Mouse (Mus musculus): ENCODE results near the gene Dhrs13. TPM values are rescaled to one million over a fixed set of nuclear protein-coding genes. Genes with fewer than 3 reads are reported as not detected.
"Not testable (repeated sequence)": the region's sequence is repeated elsewhere in the genome, so short reads cannot be mapped to it uniquely, and the experiment has no call there.

Dhrs13 gene
- polyA plus RNA-seq, 1 experiment, result 7.1 TPM

DNA sequence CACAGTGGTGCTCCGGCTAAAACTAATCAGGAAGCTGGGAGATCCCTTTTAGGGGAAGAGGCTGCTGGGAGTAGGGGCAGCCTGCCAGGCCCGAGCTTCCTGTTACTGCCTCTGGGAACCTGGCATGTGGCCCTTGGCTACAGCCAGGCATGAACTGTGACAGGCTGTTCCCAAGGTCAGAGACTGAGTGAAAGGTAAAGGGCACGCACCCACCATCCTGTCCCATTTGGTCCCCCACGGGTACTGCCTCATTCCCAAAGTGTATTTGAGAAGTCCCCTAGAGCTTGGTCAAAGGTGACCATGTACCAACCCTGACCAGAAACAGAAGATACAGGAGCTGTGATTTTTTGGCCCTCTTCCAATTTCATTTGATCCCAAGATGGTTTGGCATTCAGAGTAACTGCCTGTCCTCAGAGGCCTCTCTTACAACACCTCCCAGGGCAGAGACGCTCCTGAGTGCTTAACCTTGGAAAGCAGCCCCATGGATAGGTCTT, 12.7 kb downstream of the Dhrs13 start:
- WGBS, result 6% methylated on average over 5 of the region's 5 CpGs
- no peaks in the 10 kb centered on the region for H3K36me3 ChIP-seq (ENCODE audit: control insufficient read depth, insufficient read depth, low read length)
- H3K4me3 ChIP-seq (ENCODE audit: insufficient read depth, low read depth, low read length), result no peak overlapping the region
- peak; percentile 96 for DNase-seq
- no peaks in the 10 kb centered on the region for H3K27me3 ChIP-seq (replicated peaks; ENCODE audit: control insufficient read depth, insufficient read depth, low read length)
- TF ChIP-seq CTCF (conservative IDR thresholded peaks at IDR 0.05; ENCODE audit: insufficient read depth, insufficient read length, low read depth, low read length), result 0 out of 2 replicates have a peak, but pooled peaks have one; percentile 1
- no peak for TF ChIP-seq POLR2A (IDR thresholded peaks at IDR 0.05; ENCODE audit: low read depth, low read length)
- peaks cover 14% of the 10 kb centered on the region; the same call in 1 of the 2 replicates for H3K4me1 ChIP-seq (ENCODE audit: control insufficient read depth, insufficient read depth, low read length)
- peak overlapping the region; percentile 83 for H3K27ac ChIP-seq (ENCODE audit: insufficient read depth, low read depth, low read length)

DNA sequence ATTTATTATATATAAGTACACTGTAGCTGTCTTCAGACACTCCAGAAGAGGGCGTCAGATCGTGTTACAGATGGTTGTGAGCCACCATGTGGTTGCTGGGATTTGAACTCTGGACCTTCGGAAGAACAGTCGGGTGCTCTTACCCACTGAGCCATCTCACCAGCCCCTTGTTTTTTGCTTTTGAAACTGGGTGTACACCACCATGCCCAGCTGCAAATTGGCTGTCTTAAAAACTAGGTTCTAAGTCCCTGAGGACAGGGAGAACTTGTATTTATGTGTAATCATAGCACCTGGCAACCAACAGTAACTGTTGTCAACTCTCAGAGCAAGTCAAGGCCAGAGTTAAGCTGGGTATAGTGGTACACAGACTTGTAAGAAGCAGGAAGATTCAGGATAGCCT, 16.6 kb downstream of the Dhrs13 start:
- not testable (repeated sequence) for H3K27me3 ChIP-seq (replicated peaks; ENCODE audit: control insufficient read depth, insufficient read depth, low read length); H3K27ac ChIP-seq (ENCODE audit: insufficient read depth, low read depth, low read length); DNase-seq; H3K4me3 ChIP-seq (ENCODE audit: insufficient read depth, low read depth, low read length); H3K36me3 ChIP-seq (ENCODE audit: control insufficient read depth, insufficient read depth, low read length)
- H3K4me1 ChIP-seq (ENCODE audit: control insufficient read depth, insufficient read depth, low read length), result peaks cover 14% of the 10 kb centered on the region; the same call in 1 of the 2 replicates
- WGBS, result 78% methylated on average over 4 of the region's 4 CpGs

DNA sequence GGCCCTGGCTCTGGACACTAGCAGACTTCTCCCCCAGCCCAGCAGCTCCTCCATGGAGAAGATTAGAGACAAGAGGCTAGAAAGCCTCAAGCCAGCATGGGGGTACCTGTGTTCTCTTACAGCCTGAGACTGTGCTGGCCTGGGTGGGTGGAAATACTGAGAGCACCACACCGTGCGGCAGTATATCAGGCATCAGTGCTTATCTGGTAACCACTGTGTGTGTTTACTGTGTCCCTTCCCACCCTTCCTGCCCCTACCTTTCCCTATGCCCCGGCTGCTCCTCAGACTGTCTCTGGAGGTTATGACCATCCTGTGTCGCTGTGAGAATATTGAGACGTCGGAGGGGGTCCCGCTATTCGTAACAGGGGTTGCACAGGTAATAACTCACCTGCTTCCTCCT, 21.0 kb downstream of the Dhrs13 start:
- H3K36me3 ChIP-seq (ENCODE audit: control insufficient read depth, insufficient read depth, low read length), result no peaks in the 10 kb centered on the region

DNA sequence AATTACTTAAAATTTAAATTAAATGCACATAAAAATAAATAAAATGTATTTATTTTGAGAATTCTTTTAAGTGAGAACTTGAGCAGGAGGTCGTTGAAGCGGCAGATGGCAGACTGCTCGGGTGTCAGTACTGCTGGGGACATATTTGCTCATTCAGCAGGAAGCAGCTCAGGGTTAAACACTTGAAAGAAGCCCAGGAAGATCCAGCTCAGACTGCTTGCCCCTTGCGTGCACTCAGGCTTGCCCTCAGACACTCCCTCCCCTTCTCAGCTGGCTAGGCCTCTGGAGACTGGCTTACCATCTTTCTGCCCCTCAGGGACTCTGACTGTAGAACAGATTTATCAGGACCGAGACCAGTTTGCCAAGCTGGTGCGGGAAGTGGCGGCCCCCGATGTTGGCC, 24.9 kb downstream of the Dhrs13 start:
- no peaks in the 10 kb centered on the region for H3K36me3 ChIP-seq (ENCODE audit: control insufficient read depth, insufficient read depth, low read length)
- 62% methylated on average over 8 of the region's 8 CpGs for WGBS
- H3K27me3 ChIP-seq (replicated peaks; ENCODE audit: control insufficient read depth, insufficient read depth, low read length), result no peaks in the 10 kb centered on the region
- no peaks in the 10 kb centered on the region for H3K4me1 ChIP-seq (ENCODE audit: control insufficient read depth, insufficient read depth, low read length)
- DNase-seq, result no peak
- H3K4me3 ChIP-seq (ENCODE audit: insufficient read depth, low read depth, low read length), result no peak overlapping the region
- no peak for TF ChIP-seq CTCF (conservative IDR thresholded peaks at IDR 0.05; ENCODE audit: insufficient read depth, insufficient read length, low read depth, low read length)
- H3K27ac ChIP-seq (ENCODE audit: insufficient read depth, low read depth, low read length), result no peak overlapping the region

More for the DNA sequence above, 21.0 kb downstream of the Dhrs13 start:
- 86% methylated on average over 8 of the region's 8 CpGs for WGBS
- Histone ChIP-seq H3K4me1 (ENCODE audit: control insufficient read depth, insufficient read depth, low read length) (no peaks in the 10 kb centered on the region), H3K27me3 (replicated peaks; ENCODE audit: control insufficient read depth, insufficient read depth, low read length) (no peaks in the 10 kb centered on the region), H3K4me3 (ENCODE audit: insufficient read depth, low read depth, low read length) (no peak overlapping the region), H3K27ac (ENCODE audit: insufficient read depth, low read depth, low read length) (no peak overlapping the region)
- DNase-seq, result no peak
- no peak for TF ChIP-seq POLR2A (IDR thresholded peaks at IDR 0.05; ENCODE audit: low read depth, low read length)
- TF ChIP-seq CTCF (conservative IDR thresholded peaks at IDR 0.05; ENCODE audit: insufficient read depth, insufficient read length, low read depth, low read length), result no peak

DNA sequence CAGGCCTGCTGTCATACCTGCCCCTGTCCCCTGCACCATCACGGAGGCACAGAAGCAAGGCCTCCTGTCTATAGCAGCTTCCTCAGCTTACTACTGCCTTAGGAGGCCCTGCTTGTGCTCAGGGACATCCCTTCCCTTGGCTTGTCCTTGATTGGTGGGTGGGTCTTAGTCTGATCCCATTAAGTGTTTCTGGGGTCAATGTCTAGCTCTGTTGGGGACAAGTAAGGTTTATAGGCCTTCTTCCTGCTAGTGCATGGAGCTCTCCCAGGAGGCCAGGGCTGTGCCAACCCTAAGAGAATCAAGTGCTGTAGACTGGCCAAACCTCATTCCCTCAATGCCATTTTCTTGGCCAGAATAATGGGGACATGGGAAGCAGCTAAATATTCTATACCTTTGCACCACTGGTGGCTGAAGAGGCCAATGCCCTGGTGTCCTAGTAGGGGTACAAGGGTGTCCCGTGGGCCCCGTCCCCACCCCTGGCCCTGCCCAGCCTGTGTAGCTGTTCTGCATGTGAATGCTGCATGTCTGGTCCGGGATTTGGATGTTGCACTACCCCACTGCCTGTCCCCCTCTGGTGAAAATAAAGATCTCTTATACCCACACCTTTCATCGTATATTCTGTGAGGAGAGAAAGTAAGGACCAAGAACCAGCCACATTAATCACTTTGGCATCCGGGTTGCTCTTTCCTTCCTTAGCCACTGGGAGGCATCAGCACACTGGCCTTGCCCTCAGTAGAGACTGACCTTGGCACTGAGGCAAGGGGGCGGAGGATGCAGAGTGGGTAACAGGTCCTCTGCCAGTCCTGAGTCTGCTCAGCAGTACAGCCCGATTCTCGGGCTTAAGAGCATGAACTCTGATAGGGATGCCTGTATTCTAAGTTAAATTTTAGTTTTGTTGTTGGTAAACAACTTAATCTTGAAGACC, 28.0 kb downstream of the Dhrs13 start:
- peak; percentile 88 for DNase-seq
- no peaks in the 10 kb centered on the region for H3K4me1 ChIP-seq (ENCODE audit: control insufficient read depth, insufficient read depth, low read length)
- no peaks in the 10 kb centered on the region for H3K27me3 ChIP-seq (replicated peaks; ENCODE audit: control insufficient read depth, insufficient read depth, low read length)
- no peak overlapping the region for H3K27ac ChIP-seq (ENCODE audit: insufficient read depth, low read depth, low read length)
- TF ChIP-seq POLR2A (IDR thresholded peaks at IDR 0.05; ENCODE audit: low read depth, low read length) (no peak), CTCF (conservative IDR thresholded peaks at IDR 0.05; ENCODE audit: insufficient read depth, insufficient read length, low read depth, low read length) (peak; percentile 99)
- no peak overlapping the region for H3K4me3 ChIP-seq (ENCODE audit: insufficient read depth, low read depth, low read length)
- WGBS, result 38% methylated on average over 9 of the region's 9 CpGs
- H3K36me3 ChIP-seq (ENCODE audit: control insufficient read depth, insufficient read depth, low read length), result no peaks in the 10 kb centered on the region

DNA sequence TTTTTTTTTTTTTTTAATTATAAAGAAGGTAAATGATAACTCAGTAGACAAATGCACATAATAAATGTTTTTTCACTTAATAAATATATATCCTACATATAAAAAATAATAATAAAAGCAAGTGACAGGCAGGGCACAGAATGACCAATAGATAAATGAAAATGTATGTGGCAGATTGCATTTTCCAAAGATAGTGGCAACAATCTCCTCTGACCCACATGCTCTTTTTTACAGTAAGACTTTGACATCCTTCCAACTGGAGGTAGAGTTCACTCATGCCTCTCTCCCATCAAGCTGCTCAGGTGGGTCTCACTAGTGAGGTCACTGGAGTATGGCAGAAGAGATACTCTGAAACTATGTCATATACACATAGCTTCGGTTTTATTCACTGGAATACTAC, 30.5 kb downstream of the Dhrs13 start:
- 74% methylated on average over 1 of the region's 1 CpGs for WGBS
- no peaks in the 10 kb centered on the region for H3K4me1 ChIP-seq (ENCODE audit: control insufficient read depth, insufficient read depth, low read length)
- no peaks in the 10 kb centered on the region for H3K36me3 ChIP-seq (ENCODE audit: control insufficient read depth, insufficient read depth, low read length)
- no peak overlapping the region for H3K27ac ChIP-seq (ENCODE audit: insufficient read depth, low read depth, low read length)
- H3K4me3 ChIP-seq (ENCODE audit: insufficient read depth, low read depth, low read length), result no peak overlapping the region
- no peaks in the 10 kb centered on the region for H3K27me3 ChIP-seq (replicated peaks; ENCODE audit: control insufficient read depth, insufficient read depth, low read length)
- DNase-seq, result no peak
- TF ChIP-seq CTCF (conservative IDR thresholded peaks at IDR 0.05; ENCODE audit: insufficient read depth, insufficient read length, low read depth, low read length), result no peak
- no peak for TF ChIP-seq POLR2A (IDR thresholded peaks at IDR 0.05; ENCODE audit: low read depth, low read length)

DNA sequence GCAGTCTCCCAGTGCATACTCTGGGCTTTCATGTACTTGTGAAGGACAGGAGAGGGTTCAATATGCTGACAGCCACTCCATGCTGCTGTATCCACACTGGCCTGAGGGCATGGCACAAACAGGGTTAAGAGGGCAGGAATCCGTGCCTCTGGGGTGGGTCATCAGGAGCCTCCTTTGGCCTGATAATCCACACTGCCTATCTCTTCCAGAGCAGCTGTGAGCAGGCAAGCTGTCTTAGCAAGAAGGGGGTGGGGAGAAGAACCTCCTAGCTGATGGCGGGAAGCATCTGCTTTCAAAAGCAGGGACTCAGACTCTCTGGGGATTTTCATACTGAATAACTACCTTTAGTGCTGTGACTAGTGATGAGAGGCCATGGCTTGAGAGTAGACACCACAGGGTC, 33.8 kb downstream of the Dhrs13 start:
- Histone ChIP-seq H3K27ac (ENCODE audit: insufficient read depth, low read depth, low read length) (no peak overlapping the region), H3K4me1 (ENCODE audit: control insufficient read depth, insufficient read depth, low read length) (no peaks in the 10 kb centered on the region), H3K27me3 (replicated peaks; ENCODE audit: control insufficient read depth, insufficient read depth, low read length) (no peaks in the 10 kb centered on the region), H3K4me3 (ENCODE audit: insufficient read depth, low read depth, low read length) (no peak overlapping the region), H3K36me3 (ENCODE audit: control insufficient read depth, insufficient read depth, low read length) (no peaks in the 10 kb centered on the region)
- TF ChIP-seq CTCF (conservative IDR thresholded peaks at IDR 0.05; ENCODE audit: insufficient read depth, insufficient read length, low read depth, low read length) (no peak), POLR2A (IDR thresholded peaks at IDR 0.05; ENCODE audit: low read depth, low read length) (no peak)
- no peak for DNase-seq
- WGBS, result 66% methylated on average over 2 of the region's 2 CpGs
